Mouse (Mus musculus): ENCODE data around the gene Slc9a3r2.
"Not testable (repeated sequence)": the region's sequence is repeated elsewhere in the genome, so short reads cannot be mapped to it uniquely, and the experiment has no call there.

Gene Slc9a3r2

DNA sequence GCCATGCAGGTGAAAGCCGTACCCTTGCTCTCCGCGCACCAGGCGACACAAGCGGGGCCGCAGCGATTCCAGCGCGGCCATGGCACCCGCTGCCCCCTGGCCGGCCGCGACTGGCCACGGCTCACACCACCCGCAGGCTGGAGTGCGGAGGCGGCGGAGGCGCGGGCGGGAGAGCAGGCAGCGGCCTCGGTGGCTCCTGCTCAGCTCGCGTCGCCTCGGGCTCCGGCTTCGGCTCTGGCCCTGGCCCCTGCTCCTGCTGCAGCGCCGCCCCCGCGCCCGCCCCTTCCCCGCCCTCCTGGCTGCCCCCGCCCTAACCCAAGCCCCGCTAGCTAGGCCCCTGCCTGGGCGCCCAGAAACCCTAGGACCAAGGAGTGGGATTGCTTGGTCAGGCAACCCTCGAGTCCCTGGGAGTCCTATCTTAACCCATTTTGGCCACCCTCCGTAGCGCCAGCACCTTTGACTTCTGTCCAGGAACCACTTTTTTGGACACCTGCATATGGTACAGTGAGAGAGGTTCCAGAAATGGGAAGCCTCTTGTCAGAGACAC lies at the start of gene Slc9a3r2:
Slc9a3r2 (minus strand) TSS at position 258 of the 547 bp plus-strand sequence.
- no peak for DNase-seq (ENCODE audit: extremely low read depth, low read depth)

DNA sequence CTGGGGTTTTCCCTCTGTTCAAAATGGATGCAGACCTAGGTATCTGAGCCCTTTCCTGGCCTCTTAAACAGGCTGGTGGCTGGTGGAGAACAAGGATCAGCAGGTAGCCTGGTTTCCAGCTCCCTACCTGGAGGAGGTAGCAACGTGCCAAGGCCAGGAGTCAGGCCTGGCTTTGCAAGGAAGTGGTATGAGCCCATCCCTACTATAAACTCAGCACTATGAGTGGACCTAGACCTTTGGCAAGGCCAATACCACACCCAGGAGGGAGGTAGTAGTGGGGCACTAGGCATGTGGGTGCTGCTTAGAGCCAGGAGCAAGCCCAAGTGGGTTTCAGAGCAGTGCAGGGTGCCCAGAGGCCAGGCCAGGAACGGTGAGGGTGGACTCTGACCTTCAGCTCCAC lies 49.3 kb upstream of the Slc9a3r2 start:
- no peak for DNase-seq (ENCODE audit: extremely low read depth, low read depth)

DNA sequence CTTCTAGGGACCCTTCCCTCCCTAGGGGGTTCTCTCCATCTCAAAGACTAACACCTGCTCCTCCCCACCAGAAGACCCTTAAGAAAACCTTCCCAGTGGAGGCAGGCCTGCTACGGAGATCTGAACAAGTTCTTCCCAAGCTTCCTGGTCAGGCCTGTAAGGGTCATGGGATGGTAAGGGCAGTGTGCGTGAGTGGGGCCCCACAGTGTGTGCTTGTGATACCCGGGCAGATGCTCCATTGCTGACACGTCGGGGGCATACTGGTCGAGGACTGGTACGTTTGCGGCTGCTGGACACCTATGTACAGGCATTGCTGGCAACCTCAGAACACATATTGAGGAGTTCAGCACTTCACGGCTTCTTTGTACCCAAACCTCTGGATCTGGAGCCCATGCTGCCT lies 48.6 kb upstream of the Slc9a3r2 start:
- no peak for DNase-seq (ENCODE audit: extremely low read depth, low read depth)

DNA sequence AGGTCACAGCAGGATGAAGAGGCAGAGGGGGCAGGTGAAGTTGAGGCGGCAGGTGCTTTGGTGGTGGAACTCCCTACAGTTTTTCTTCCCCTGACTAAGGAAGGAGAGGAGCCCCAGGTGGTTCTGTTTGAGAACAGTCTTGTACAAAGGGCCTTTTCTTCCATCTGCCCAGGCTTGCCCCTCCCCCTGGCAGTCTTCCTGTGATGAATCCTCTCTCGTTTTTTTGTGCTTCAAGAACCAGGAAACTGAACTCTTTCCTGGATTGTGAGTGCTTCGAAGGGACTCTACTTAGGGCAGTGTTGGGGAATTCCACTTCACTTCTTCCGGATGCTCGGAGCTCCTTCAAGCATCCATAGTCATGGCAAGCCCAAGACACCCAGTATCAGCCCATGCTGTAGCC lies 47.9 kb upstream of the Slc9a3r2 start:
- DNase-seq (ENCODE audit: extremely low read depth, low read depth), result no peak

DNA sequence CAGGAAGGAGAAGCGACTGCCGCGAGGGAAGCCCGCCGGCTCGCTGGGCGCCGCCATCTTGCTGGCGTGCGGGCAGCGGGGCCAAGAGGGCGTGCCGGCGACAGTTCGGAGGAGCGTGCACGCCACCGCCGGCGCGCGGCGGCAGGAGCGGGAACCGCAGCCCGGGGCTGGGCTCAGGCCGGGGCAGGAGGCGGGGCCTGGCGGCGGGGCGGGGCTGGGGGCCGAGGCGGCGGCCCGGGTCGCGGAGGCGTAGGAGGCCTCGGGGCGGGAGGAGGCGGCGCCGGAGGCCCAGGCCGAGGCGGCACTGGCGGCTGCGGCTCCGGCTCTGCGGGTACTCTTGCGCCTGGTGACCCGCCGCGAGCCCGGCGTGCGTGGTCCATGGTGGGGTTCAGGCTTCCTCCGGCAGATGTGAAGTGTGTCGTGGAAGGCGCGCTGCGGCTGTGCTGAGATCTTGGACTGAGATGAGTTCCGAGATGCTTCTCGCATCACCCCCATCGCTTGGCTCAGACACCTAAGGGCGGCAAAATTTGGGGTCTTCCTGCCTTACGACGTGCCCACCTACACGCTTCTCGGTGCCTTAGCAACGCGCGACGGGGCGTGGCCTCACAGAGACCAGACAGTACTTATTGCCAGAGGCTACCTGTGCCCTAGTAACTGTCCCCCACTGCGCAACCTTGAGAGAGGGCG lies 46.0 kb upstream of the Slc9a3r2 start, which contains the start of the genes Gfer and Noxo1:
Gfer (minus strand) TSS at position 146 of the 687 bp plus-strand sequence.
Noxo1 (plus strand) TSS at position 224 of the 687 bp plus-strand sequence.
- peak; percentile 33 for DNase-seq (ENCODE audit: extremely low read depth, low read depth)

DNA sequence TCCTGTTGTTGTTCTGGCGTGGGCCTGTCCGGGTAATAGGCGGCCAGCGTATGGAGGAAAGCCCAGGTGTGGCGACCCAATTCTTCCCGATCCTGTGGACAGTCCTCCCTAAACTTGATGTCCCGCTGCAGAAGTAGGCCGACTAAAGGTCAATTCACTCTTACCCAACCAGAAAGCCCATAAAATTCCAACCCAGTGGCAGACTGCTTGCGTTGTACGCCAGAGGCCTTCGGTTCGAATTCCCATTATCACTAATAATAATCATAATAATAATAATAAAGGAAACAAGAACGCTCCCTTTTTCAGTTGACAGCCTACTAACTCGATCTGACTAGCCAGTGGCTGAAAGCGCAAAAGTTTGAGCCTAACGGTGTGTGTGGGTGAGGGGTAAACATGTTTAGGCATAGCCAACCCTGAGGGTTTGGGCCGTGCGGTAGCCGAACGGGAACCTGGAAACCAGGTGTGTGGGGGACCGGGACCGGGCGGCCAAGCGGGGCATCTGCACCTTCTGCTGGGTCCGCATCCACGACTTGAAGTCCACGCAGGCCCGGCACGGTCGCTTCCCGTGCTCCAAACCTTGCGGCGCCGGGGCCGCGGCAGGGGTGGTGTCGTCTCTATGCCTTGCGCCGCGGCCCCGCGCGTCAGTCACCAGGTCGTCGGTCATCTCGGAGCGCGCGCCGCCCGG lies 45.3 kb upstream of the Slc9a3r2 start:
- DNase-seq (ENCODE audit: extremely low read depth, low read depth), result no peak

DNA sequence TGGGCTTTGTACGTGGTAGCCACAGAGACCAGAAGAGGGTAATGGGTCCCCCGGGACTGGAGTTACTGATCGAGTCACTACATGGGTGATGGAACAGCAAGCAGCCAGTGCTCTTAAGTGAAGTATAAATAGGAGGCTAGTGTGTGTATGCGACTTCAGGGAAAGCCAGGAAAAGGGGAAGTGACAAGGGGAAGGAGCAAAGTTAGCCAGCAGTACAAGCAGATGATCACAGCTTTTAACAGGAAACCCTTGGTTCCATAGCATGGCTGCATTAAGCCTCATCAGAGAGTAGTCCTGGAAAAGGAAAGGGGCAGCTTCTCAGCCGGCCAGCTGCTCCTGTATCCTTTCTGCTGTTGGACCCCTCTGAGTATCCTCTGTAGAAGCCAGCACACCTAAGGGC lies 42.3 kb upstream of the Slc9a3r2 start:
- peak; percentile 33 for DNase-seq (ENCODE audit: extremely low read depth, low read depth)

DNA sequence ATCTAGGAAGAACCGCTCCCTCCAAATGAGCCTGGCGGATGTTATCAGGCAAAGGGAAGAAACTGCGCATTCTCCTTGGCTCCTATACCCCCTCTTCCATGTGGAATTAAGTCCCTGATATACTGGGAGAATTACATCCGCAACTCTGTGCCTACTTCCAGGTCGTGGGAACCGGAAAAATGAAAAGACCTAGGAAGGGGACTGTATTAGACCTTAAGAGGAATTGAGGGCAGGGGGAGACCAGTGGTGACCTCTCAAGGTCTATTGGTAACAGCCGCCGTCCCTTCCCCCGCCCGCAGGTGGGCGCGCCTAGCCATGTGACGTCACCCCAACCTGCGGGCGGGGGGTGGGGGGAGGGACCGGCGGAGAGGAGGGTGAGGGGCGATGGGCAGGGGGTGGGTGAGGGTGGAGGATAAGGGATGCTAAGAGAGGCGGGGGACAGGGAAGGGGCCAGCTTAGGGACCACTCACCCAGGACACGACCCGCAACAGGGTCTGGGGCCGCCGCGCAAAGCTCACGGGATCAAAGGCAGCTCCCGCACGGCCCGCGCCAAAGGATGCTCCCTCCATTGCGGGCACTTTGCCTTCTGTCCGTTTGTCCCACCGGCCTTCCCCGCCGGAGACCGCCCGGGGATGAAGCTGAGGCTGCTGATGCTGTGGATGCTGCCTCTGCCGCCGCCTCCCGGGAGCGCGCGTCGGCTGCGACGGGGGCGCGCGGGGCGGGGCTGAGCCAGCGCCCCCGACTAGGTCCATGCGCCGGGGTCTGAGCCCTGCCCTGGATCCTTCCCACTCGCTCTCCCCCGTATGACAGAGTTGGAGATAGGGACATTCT lies 39.3 kb upstream of the Slc9a3r2 start, which contains the start of gene Syngr3:
Syngr3 (minus strand) TSS at position 705 of the 831 bp plus-strand sequence.
- no peak for DNase-seq (ENCODE audit: extremely low read depth, low read depth)

DNA sequence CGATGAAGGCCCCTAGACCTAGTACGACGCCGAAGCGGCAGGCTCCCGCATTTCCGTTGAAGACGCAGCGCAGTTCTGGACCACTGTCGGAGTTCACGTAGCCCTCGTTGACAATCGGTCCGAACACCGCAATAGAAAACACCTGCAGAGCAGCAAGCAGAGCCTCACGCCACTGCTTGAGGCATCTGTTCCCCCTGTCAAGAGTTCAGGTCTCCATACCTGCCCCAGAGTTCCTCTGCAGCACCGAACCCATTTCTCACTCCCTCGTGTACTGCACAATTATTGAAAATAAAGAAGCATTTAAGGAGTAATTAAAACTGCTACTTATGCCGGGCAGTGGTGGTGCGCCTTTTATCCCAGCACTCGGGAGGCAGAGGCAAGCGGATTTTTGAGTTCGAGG lies 37.5 kb upstream of the Slc9a3r2 start:
- no peak for DNase-seq (ENCODE audit: extremely low read depth, low read depth)

DNA sequence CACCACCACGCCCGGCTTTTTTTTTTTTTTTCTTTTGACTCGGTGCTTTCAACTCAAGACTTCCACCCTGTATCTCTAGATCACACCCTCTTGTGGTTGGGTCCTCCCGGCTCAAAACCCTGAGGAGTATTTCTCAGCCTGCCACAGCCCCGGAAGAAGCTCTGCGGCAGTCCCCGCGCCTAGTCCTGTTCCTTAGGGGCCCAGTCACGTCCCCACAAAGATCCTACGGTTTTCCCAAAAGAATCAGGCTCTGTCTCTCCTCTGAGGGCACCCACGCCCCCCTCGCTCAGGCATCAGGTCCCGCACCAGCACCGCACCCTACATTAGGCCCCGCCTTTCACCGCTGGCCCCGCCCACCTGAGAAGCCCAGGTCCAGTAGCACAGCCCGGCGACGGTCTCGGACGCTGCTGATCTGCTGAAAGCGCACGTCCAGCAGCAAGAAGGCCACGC lies 37.0 kb upstream of the Slc9a3r2 start:
- peak; percentile 76 for DNase-seq (ENCODE audit: extremely low read depth, low read depth)

DNA sequence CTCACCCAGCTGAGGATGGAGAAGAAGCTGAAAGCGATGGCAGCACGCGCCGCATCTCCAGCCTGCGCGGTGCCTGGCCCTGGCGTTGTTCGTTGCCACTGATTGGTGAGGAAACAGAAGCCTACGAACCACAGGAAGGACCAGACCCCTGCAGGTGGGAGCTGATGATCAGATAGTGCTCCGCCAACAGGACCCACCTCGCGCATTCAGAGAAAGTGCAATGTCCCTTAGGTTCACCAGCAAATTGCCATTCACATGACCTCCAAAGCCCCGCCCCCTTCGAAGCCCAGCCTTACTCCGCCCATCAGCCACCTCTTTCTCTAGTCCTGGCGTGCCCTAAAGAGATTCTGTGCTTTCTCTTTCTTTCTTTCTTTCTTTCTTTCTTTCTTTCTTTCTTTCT lies 36.4 kb upstream of the Slc9a3r2 start:
- DNase-seq (ENCODE audit: extremely low read depth, low read depth), result peak; percentile 36

DNA sequence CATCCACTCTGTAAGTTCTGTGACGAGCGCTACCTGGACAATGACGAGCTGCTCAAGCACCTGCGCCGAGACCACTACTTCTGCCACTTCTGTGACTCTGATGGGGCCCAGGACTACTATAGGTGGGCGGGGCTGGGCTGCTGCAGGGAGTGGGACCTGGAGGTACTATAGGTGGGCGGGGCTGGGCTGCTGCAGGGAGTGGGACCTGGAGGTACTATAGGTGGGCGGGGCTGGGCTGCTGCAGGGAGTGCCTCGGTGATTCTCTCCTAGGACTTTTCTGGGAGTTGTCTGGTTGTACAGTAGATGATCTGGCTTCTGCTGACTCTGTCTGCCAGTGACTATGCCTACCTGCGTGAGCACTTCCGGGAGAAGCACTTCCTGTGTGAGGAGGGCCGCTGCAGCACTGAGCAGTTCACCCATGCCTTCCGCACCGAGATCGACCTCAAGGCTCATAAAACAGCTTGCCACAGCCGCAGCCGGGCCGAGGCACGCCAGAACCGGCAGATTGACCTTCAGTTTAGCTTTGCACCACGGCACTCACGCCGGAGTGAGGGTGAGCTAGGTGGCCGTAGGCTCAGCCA lies 27.5 kb upstream of the Slc9a3r2 start:
- no peak for DNase-seq (ENCODE audit: extremely low read depth, low read depth)

DNA sequence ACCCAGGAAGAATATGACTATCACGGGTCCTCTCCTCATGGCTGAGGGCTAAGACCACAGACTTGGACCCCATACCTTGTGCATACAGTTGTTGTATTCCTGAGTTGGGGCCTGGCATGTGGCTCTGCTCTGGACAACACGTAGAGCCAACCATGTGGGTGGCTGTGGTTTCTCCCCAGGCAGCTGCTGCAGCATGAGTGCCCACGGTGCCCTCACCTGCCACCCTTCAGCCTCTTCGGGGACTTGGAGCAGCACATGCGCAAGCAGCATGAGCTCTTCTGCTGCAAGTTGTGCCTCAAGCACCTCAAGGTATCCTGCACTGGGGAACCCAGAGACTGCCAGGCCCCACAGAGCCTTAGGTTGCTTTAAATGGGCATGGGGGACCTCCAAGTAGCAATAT lies 26.8 kb upstream of the Slc9a3r2 start:
- DNase-seq (ENCODE audit: extremely low read depth, low read depth), result no peak

DNA sequence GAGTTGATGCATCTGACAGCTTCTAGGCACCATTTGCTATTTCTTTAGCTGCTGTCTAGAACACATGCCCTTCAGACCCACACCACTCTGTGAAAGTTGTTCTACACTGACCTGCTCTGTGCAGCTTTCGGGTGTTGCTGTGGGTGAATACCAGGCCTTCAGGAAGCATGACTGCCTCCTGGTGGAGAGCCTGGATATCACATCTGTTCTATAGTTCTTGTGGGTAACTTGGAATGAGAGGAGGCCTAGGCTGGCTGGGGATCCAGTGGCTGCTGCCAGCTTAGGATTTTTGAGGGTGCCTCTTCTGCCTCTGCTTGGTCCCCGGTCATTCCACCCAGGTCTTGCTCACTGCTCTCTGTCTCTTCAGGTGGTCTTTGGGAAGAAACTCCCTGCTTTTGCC lies 26.1 kb upstream of the Slc9a3r2 start:
- DNase-seq (ENCODE audit: extremely low read depth, low read depth), result peak; percentile 56

DNA sequence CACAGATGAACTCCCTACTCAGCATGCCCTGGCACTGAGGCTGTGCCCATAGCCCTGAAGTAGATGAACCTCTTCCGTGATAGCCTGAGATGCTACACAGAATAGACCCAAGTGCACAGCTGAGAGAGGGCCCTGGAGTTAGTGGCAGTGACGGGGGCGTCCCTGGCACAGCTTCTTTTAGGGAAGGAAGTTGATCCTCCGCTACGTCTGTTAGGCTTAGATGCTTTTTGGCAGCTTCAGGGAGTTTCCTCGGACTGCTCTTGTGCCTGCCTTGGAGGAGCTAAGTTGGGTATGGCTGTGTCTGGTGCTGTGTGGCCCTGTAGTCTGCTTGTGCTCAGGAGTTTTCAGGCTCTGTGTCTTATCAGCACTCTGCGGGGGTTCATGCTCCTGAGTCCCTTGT lies 24.1 kb upstream of the Slc9a3r2 start:
- DNase-seq (ENCODE audit: extremely low read depth, low read depth), result no peak

DNA sequence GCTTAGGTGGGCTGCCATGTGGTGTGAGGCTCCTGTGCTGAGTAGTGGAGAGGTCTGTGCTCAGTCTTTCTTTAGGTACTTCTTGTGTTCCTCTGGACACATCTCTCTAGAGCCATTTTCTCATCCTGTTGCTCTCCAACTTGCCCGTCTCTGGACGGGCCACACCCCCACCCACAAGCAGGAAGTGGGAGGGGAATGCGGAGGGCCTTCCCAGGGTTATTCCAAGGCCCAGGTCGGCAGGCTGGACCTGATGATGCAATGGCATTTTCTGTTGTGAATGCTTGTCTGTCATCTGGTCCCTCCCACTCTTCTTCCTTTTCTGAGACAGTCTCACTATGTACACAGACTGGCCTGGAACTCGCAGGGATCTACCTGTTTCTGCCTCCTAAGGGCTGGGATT lies 22.0 kb upstream of the Slc9a3r2 start:
- DNase-seq (ENCODE audit: extremely low read depth, low read depth), result no peak

DNA sequence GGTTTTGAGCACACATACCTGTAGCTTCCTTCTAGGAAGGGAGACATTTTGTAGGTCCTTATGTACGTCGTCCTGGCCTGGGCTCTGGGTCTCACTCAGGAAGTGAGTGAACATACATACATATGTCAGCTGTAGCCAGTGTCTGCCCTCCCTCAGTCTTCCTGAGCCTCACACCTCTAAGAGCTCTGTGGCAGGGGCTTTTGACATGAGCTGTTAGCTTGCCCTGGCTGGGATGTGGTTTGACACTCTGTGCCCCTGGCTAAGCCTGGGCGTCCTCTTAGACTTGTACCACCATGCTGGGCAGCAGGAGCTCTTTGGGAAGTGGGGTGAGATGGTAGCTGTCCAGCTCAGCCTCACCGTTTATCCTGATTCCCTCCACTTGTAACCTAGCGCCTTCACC lies 21.2 kb upstream of the Slc9a3r2 start:
- DNase-seq (ENCODE audit: extremely low read depth, low read depth), result no peak

DNA sequence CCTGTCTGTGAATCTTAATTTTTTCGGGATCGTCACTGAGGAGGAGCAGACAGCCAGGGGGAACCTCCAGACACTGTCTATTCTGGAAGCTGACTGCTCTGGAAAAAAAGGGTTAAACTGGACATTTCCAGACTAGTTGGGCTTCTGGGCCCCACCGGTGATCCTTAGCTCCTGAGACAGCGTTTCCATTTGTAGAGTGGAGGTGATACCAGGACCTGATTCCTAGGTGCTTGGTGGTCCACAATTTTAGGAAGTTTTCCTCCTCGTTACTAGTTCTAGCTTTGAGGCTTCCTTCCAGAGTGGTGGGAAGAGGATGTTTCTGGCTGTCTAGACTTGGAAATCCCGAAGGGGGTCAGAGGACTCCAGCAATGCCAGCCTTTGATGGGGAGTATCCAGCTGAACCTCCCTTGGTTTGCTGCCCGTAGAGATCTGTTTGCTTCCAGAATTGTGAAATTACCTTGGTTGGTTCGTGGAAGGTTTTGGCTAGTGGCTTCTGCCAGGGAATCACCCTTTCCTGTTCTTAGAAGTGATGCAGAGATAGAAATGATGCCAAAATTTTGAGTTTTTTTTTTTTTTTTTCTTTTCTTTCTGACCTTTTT lies 20.2 kb upstream of the Slc9a3r2 start:
- no peak for DNase-seq (ENCODE audit: extremely low read depth, low read depth)

DNA sequence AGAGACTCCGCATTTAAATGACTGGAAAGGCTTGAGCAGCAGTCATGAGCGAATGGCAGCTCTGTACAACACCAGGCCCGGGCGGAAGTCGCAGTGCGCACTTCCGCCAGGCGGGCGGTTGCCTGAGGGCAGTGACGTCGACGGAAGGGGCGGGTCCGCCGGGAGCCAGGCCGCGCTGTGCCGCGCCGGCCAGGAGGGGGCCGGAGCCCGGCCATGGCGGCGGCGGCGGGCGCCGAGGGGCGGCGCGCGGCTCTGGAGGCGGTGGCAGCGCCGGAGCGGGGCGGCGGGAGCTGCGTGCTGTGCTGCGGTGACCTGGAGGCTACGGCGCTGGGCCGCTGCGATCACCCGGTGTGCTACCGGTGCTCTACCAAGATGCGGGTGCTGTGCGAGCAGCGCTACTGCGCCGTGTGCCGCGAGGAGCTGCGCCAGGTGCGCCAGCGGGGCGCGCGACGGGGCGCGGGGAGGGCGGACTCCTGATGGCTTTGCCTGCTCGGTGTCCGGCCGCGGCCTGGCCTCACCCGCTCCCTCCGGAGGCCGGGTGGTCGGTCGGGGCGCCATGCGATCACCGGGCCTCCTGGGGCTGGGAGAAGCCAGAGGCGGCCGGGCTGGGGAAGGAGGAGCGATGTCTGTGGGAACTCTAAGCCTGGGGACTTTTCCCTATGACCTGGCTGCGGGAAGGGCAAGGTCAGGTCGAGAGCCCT lies 19.6 kb upstream of the Slc9a3r2 start, which contains the start of gene Zfp598:
Zfp598 (plus strand) TSS at position 143 of the 701 bp plus-strand sequence.
- peak; percentile 83 for DNase-seq (ENCODE audit: extremely low read depth, low read depth)

DNA sequence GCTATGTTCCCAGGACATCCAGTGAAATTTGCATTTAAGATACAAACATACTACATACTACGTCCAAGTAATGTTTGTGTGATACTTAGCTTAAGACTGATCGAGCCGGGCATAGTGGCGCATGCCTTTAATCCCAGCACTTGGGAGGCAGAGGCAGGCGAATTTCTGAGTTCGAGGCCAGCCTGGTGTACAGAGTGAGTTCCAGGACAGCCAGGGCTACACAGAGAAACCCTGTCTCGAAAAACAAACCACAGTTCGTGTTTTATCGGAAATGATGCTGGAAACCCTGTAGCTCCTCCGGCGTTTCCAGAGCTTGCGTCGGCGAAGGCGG lies 19.1 kb upstream of the Slc9a3r2 start:
- DNase-seq (ENCODE audit: extremely low read depth, low read depth), result not testable (repeated sequence)
